ENCODE assay signal across 10 mouse cellular contexts in genomic region chr19:34856021-34856651, GRCm38 (mm10). TPM values are rescaled to one million over a fixed set of nuclear protein-coding genes. Genes with fewer than 3 reads are reported as not detected.
DNase-seq lines count a peak whose midpoint lies in the region; ATAC-seq and TF ChIP-seq lines count a peak whose summit lies in the region.
"Had no signal": no experiment of that assay in that cellular context is flagged by ENCODE, and none has a peak within 500 bp of the region (broad histone marks: within the 10 kb centered on the region; RNA-seq: fewer than 3 reads in every experiment).

No protein-coding gene starts in this region.

- DNase-seq in kidney, postnatal 14 days, result peak; percentile 42
- DNase-seq in Muller cell, postnatal 12 days (ENCODE audit: inconsistent ontology term), result peak; percentile 50
- DNase-seq in adrenal gland, postnatal 14 days, result peak; percentile 65
- DNase-seq in heart, postnatal 0 days (ENCODE audit: low spot score), result peak; percentile 69
- DNase-seq in spleen, adult 12 weeks (ENCODE audit: low spot score), result no peak
- DNase-seq in hindbrain, embryonic 10.5 days (ENCODE audit: low spot score), result no peak
- no peak for DNase-seq in urinary bladder, adult 18-20 months (ENCODE audit: low spot score in 2 of 2)
- DNase-seq: cerebellum, adult 8-10 months had no signal

- H3K9ac ChIP-seq in kidney, embryonic 15.5 days, result no peak overlapping the region
- H3K9ac ChIP-seq in heart, postnatal 0 days (replicated peaks; ENCODE audit: low read depth, low read length), result peak overlapping the region; percentile 37
- H3K9ac ChIP-seq: forebrain, embryonic 12.5 days had no signal

- H3K36me3 ChIP-seq in kidney, embryonic 15.5 days, result no peaks in the 10 kb centered on the region
- H3K36me3 ChIP-seq in heart, postnatal 0 days (replicated peaks; ENCODE audit: control insufficient read depth, insufficient read depth, low read length), result no peaks in the 10 kb centered on the region
- H3K36me3 ChIP-seq in hindbrain, embryonic 10.5 days, result no peaks in the 10 kb centered on the region
- H3K36me3 ChIP-seq: forebrain, embryonic 12.5 days had no signal

- H3K27ac ChIP-seq in kidney, embryonic 15.5 days, result no peak overlapping the region
- peak overlapping the region; percentile 87 for H3K27ac ChIP-seq in heart, postnatal 0 days (ENCODE audit: low read depth)
- H3K27ac ChIP-seq in hindbrain, embryonic 10.5 days, result no peak overlapping the region
- H3K27ac ChIP-seq: forebrain, embryonic 12.5 days had no signal

- 48% methylated on average over 12 of the region's 12 CpGs for whole genome bisulfite sequencing in kidney, embryonic 15.5 days
- WGBS in heart, postnatal 0 days, result 16% methylated on average over 12 of the region's 12 CpGs
- 88% methylated on average over 12 of the region's 12 CpGs for WGBS in hindbrain, embryonic 10.5 days

- H3K4me1 ChIP-seq in kidney, embryonic 15.5 days, result peaks cover 31% of the 10 kb centered on the region
- peaks cover 32% of the 10 kb centered on the region for H3K4me1 ChIP-seq in heart, postnatal 0 days (ENCODE audit: control insufficient read depth, insufficient read depth)
- H3K4me1 ChIP-seq in hindbrain, embryonic 10.5 days (replicated peaks), result peaks cover 6% of the 10 kb centered on the region; the same call in 1 of the 2 replicates

- no peak overlapping the region for H3K4me3 ChIP-seq in kidney, embryonic 15.5 days (replicated peaks)
- 0 out of 2 replicates have a peak overlapping the region, but pooled peaks have one; percentile 8 for H3K4me3 ChIP-seq in heart, postnatal 0 days (ENCODE audit: low read depth, low read length)
- no peak overlapping the region for H3K4me3 ChIP-seq in hindbrain, embryonic 10.5 days
- H3K4me3 ChIP-seq: forebrain, embryonic 12.5 days had no signal

- ATAC-seq in kidney, embryonic 15.5 days (replicated peaks; ENCODE audit: low FRiP score), result no peak
- ATAC-seq in heart, postnatal 0 days (ENCODE audit: insufficient read depth, low read depth), result peak; percentile 91

- H3K9me3 ChIP-seq in kidney, embryonic 15.5 days (replicated peaks), result no peaks in the 10 kb centered on the region
- H3K9me3 ChIP-seq in heart, postnatal 0 days (replicated peaks; ENCODE audit: control insufficient read depth, low read length), result no peaks in the 10 kb centered on the region
- H3K9me3 ChIP-seq in hindbrain, embryonic 10.5 days, result no peaks in the 10 kb centered on the region
- H3K9me3 ChIP-seq: forebrain, embryonic 12.5 days had no signal

- no peak for TF ChIP-seq EP300 in heart, postnatal 0 days (IDR thresholded peaks at IDR 0.05; ENCODE audit: low read depth)

- no peaks in the 10 kb centered on the region for H3K27me3 ChIP-seq in kidney, embryonic 15.5 days
- no peaks in the 10 kb centered on the region for H3K27me3 ChIP-seq in heart, postnatal 0 days (ENCODE audit: control insufficient read depth, insufficient read depth, low read length)
- H3K27me3 ChIP-seq in hindbrain, embryonic 10.5 days (ENCODE audit: insufficient read depth, poor library complexity, severe bottlenecking), result no peaks in the 10 kb centered on the region
- H3K27me3 ChIP-seq: forebrain, embryonic 12.5 days had no signal

- no peak for TF ChIP-seq CTCF in heart, postnatal 0 days (IDR thresholded peaks at IDR 0.05; ENCODE audit: low read depth)

- H3K4me2 ChIP-seq in kidney, embryonic 15.5 days, result no peak overlapping the region
- H3K4me2 ChIP-seq in heart, postnatal 0 days (ENCODE audit: low read depth, low read length), result peak overlapping the region; percentile 38
- H3K4me2 ChIP-seq: forebrain, embryonic 12.5 days had no signal

RNA-seq across cellular contexts. Expression of gene Pank1, which starts 23.1 kb away (rescaled TPM):
- polyA plus RNA-seq in kidney, embryonic 15.5 days (2015; fragmentation: Nextera tagmentation; extraction: Ambion mirVana), result 7.3 and 8.1 TPM in 2 replicates
- total RNA-seq in adrenal gland, postnatal 14 days (2021), result 130 and 134 TPM in 2 replicates
- total RNA-seq in heart, postnatal 0 days (2014; rRNA removed; ENCODE audit: low replicate concordance), result 35.2 and 36.6 TPM in 2 replicates
- polyA plus RNA-seq in heart, postnatal 0 days (2015; fragmentation: Nextera tagmentation; extraction: Ambion mirVana), result 13.1 and 15.7 TPM in 2 replicates
- polyA plus RNA-seq in hindbrain, embryonic 10.5 days (2016; fragmentation: Nextera tagmentation; extraction: Ambion mirVana), result 5.6 and 6.2 TPM in 2 replicates

Comparison
In these comparisons a context has a peak if more than half of its experiments do, and no peak if none do; other contexts are left out.
1. DNase-seq: peak in kidney, postnatal 14 days (single experiment), Muller cell, postnatal 12 days (single experiment), adrenal gland, postnatal 14 days (single experiment) and heart, postnatal 0 days (single experiment); none in spleen, adult 12 weeks (single experiment), hindbrain, embryonic 10.5 days (single experiment) and urinary bladder, adult 18-20 months (0 of 2).